Mouse (Mus musculus) gastrocnemius, postnatal 25 days (tissue): Measurements from ENCODE around the gene Myadm. TPM values are rescaled to one million over a fixed set of nuclear protein-coding genes. Genes with fewer than 3 reads are reported as not detected.
"Not testable (repeated sequence)": the region's sequence is repeated elsewhere in the genome, so short reads cannot be mapped to it uniquely, and the experiment has no call there.

Experiments
- DNase-seq: peaks from one replicate; pipeline ENCODE4 v3.0.0; 2022
- long read RNA-seq, 2 experiments: library from polyadenylated mRNA; stranded (forward); transcript quantifications; one replicate each; pipeline ENCODE4 v2.0.0; 2021
- total RNA-seq, 2 experiments: library from RNA; stranded (reverse); gene quantifications; 1 replicate in 1 of 2; 2 replicates in 1 of 2; pipeline ENCODE4 v1.2.3; 2021

The Myadm gene
- 10 to 100 TPM; 31.7 to 45.4 TPM for total RNA-seq
- long read RNA-seq, experiment 1, full-length matches to known transcripts: 22 of 22 reads
- long read RNA-seq, experiment 1, partial matches to known transcripts: 0 of 22 reads
- long read RNA-seq, experiment 1, other reads (novel, unspliced or antisense): 0 of 22 reads
- long read RNA-seq, experiment 2, full-length matches to known transcripts: 47 of 47 reads
- long read RNA-seq, experiment 2, partial matches to known transcripts: 0 of 47 reads
- long read RNA-seq, experiment 2, other reads (novel, unspliced or antisense): 0 of 47 reads

DNA sequence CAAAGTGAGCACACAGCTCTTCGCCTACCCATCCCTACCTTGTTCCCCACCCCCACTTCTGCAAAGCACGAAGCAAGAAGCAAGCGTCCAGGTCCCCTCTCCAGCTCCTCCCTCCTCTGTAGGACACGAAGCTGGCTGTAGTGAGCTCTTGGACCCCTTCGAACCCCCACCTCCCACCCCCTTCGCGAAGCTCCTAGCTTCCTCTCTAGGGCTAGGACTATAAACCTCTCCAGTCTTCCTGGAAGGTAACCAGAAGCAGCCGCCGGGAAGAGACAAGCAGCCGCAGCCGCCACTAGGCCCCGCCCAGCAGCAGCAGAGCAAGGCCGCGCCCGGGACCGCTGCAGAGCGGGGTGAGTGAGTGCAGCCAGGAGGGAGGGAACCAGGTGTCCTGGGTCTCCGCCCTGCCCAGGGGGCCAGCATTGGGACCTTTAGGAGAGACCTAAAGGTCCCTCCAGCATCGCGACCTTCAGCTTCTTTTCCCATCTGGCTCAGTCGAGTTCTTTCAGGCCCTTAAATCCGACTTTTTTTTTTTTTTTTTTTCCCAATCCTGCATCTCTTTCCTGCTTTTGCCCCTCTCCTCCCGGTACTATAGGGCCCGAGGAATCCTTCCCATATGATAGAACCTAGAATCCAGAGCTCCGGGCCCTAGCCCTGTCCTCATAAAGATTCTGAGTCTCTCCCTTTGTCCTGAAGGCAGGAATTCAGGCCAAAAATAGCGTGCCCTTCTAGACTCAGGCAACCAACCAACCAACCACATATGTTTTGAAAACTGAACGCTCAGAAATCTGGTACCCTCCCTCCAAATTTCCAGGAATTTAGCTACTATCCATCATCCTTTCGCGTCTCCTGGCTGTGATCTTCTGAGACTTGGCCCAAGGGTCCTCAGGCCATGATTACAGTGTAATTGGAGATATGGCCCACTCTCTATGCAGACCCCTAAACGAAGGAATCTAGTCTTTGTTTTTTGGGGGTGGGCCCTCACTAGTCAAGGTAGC, at the start of gene Myadm, which contains the start of gene Prkcg:
Myadm (plus strand) TSS at position 105 of the 995 bp plus-strand sequence.
Prkcg (plus strand) TSS at position 204 of the 995 bp plus-strand sequence.
- DNase-seq: peak; percentile 82

DNA sequence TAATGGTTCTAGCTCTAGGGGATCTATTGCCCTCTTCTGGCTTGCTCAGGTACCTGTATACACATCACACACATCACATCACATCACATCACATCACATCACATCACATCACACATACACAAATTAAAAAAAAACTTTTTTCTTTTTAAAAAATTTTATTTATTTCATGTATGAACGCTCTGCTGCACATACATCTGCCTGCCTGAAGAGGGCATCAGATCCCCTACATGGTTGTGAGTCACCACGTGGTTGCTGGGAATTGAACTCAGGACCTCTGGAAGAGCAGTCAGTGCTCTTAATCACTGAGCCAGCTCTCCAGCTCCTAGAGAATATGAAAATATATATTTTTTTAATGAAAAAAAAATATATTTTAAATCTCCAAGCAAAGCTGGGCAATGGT, 49.7 kb upstream of the Myadm start:
- no peak for DNase-seq

- DNase-seq: no peak
These were observed 28.2 kb upstream of the Myadm start for GRCm38 (mm10) chr7:3260701-3261100.

- no peak for DNase-seq
These were observed 27.4 kb upstream of the Myadm start for GRCm38 (mm10) chr7:3261446-3261845.

GRCm38 (mm10) chr7:3262789-3263188, 26.1 kb upstream of the Myadm start:
- DNase-seq: no peak

DNA sequence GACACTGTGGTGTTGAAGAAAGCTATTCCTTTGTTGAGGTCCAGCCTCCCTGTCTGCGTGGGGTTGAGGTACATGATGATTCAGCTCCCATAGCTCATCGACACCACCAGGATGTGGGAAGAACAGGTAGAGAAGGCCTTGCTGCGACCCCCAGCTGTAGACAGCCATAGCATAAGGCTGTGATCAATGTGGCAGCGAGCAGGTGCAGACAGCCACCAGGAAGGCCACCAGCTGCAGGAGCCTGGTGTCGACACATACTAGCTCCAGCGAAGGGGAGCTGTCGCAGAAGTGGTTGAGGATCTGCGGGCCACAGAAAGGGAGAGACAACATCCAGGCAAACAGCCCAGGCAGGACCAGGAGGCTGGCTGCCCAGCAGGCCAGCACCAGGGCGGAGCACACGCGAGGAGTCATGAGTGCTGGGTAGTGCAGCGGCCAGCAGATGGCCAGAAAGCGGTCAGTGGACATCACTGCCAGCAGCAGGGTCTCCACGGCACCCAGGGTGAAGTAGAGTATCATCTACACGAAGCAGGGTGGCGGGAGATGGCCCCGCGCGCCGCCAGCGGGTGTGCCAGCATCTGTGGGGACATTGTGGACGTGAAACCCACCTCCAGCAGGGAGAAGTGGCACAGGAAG, 24.4 kb upstream of the Myadm start:
- no peak for DNase-seq

DNA sequence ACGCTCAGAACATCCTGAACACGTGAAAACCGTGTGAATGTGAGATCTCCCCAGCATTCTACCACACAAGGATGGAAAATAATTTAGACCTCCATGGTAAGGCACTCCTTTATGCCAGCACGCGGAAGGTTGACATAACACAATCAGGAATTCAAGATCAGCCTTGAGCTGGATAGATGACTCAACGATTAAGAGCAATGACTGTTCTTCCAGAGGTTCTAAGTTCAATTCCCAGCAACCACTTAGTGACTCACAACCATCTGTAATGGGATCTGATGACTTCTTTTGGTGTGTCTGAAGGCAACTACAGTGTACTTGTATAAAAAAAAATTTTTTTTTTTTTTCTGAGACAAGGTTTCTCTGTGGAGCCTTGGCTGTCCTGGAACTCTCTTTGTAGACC, 23.6 kb upstream of the Myadm start:
- no peak for DNase-seq

- DNase-seq: no peak
These were observed 21.6 kb upstream of the Myadm start for GRCm38 (mm10) chr7:3267261-3267660.

DNA sequence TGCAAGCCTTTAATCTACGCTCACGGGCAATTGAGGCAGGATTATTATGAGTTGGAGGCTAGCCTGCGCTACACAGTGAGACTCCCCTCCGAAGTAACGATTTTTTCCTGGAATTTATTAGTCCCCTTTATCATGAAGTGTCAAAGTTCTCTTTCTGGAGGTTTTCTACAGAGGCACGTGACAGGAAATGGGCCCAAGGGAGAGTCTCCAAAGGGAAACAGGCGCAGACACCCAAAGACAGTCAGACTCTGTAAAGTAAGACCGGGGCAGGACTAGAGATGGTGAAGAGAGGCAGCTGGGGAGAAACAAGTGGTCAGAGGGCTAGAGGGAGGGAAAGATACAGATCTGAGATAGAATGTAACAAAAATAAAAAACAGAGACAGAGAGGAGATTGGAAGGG, 21.0 kb upstream of the Myadm start:
- no peak for DNase-seq

GRCm38 (mm10) chr7:3268291-3268690, 20.6 kb upstream of the Myadm start:
- DNase-seq: no peak

GRCm38 (mm10) chr7:3272206-3272605, 16.7 kb upstream of the Myadm start:
- no peak for DNase-seq

- DNase-seq: no peak
These were observed 13.3 kb upstream of the Myadm start for GRCm38 (mm10) chr7:3275455-3276170.

DNA sequence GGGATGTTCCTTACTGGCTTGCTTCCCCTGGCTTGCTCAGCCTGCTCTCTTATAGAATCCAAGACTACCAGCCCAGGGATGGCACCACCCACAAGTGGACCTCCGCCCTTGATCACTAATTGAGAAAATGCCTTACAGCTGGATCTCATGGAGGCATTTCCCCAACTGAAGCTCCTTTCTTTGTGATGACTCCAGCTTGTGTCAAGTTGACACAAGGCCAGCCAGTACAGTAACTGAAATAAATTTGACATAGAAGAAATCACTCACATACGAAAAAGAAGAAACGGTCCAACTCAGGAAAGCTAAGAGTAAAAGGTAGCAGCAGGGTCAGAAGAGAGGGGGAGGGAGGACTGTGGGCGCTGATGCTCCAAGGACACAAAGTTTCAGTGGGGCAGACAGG, 12.1 kb upstream of the Myadm start:
- not testable (repeated sequence) for DNase-seq

DNA sequence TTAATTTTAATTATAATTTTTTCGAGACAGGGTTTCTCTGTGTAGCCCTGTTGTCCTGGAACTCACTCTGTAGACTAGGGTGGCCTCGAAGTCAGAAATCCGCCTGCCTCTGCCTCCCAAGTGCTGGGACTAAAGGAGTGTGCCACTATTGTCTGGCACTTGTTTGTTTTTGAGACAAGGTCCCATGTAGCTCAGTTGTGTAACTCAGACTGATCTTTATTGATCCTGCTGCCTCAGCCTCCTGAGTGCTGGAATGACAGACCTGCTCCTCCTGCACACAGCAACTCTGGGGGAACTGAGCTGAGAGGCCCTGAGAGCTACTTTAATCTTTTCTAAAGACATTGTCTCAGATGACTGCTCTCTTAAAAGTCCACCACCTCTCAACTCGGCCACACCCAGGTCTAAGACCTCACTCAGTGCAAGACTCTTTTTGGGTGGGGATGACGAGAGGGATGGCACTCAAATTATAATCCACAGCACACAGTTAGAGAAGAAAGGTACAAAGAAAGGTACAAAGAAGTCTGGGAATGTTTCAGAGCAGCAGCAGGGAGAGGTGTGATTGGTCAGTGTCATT, 8.7 kb upstream of the Myadm start:
- DNase-seq: no peak

GRCm38 (mm10) chr7:3280654-3281153, 8.2 kb upstream of the Myadm start:
- no peak for DNase-seq

GRCm38 (mm10) chr7:3281741-3282140, 7.1 kb upstream of the Myadm start:
- no peak for DNase-seq

- DNase-seq: no peak
These were observed 5.6 kb upstream of the Myadm start for GRCm38 (mm10) chr7:3283081-3283875.

DNA sequence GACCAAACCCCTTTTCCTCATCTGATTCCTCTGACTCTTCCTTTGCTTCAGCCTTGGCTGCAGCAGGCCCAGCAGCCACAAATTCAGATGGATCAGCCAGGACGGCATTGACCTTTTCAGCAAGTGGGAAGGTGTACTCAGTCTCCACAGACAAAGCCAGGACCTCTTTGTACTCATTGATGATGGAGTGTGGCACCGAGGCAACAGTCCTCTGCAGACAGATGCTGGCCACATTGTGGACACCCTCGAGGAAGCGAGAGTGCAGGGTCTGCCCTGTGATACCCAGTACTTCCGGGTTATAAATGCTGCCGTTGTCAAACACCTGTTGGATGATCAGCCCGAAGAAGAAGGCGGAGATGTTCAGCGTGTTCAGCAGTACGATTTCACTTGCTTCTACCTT, 4.3 kb upstream of the Myadm start:
- DNase-seq: no peak

GRCm38 (mm10) chr7:3286036-3286435, 2.8 kb upstream of the Myadm start:
- DNase-seq: no peak

GRCm38 (mm10) chr7:3287186-3287585, 1.7 kb upstream of the Myadm start:
- DNase-seq: no peak
